Mouse (Mus musculus) stomach, embryonic 16.5 days (tissue): ENCODE measurements around the gene Itgb6. TPM values are rescaled to one million over a fixed set of nuclear protein-coding genes. Genes with fewer than 3 reads are reported as not detected.

Experiments used
- ATAC-seq: fragments of 200-750 bp; cut with Nextera tagmentation; 2 replicates; pipeline ENCODE4 v1.8.0; 2017; ENCODE audit warnings: moderate number of reproducible peaks, moderate TSS enrichment; ENCODE audit not compliant: insufficient read depth, low FRiP score
- H3K27ac ChIP-seq: fragments of 300-500 bp; sonication (generic); 2 replicates; pipeline ENCODE4 v1.5.1; 2014; ENCODE audit warnings: low read length
- H3K27me3 ChIP-seq: fragments of 300-500 bp; sonication (generic); 2 replicates; pipeline ENCODE4 v1.6.1; 2014; ENCODE audit warnings: low read length, control low read depth, mixed read lengths; ENCODE audit not compliant: control insufficient read depth, insufficient read depth
- H3K36me3 ChIP-seq: fragments of 300-500 bp; sonication (generic); 2 replicates; pipeline ENCODE4 v1.6.1; 2014; ENCODE audit warnings: low read length; ENCODE audit not compliant: control insufficient read depth, insufficient read depth
- H3K4me1 ChIP-seq: fragments of 300-500 bp; sonication (generic); 2 replicates; pipeline ENCODE4 v1.6.1; 2014; ENCODE audit warnings: low read length, control low read depth, mixed read lengths; ENCODE audit not compliant: control insufficient read depth, insufficient read depth
- H3K4me2 ChIP-seq: fragments of 300-500 bp; sonication (generic); 2 replicates; pipeline ENCODE4 v1.6.1; 2014; ENCODE audit warnings: low read depth, low read length, mixed read lengths
- H3K4me3 ChIP-seq: fragments of 300-500 bp; sonication (generic); replicated peaks from 2 replicates; pipeline ENCODE4 v1.5.1; 2014; ENCODE audit warnings: mild to moderate bottlenecking, low read length
- H3K9ac ChIP-seq: fragments of 300-500 bp; sonication (generic); 2 replicates; pipeline ENCODE4 v1.6.1; 2014; ENCODE audit warnings: low read length
- H3K9me3 ChIP-seq: fragments of 300-500 bp; sonication (generic); replicated peaks from 2 replicates; pipeline ENCODE4 v1.6.1; 2016; ENCODE audit warnings: low read length, control low read depth; ENCODE audit not compliant: control insufficient read depth
- WGBS: fragments of 180-500 bp; shearing (Covaris S2); extraction: QIAGEN DNeasy Blood & Tissue Kit; methylation state at CpG from one replicate; pipeline ENCODE4 v1.1.7; 2014; 5-methylcytosine and 5-hydroxymethylcytosine counted together
- polyA plus RNA-seq: library from polyadenylated mRNA; unstranded; fragments of >200 nt; fragmentation: Nextera tagmentation; extraction: Ambion mirVana; gene quantifications from 2 replicates; pipeline ENCODE4 v1.2.1, GENCODE M21; 2015

Itgb6 gene
- polyA plus RNA-seq, 1 experiment from 2014 or later: 16.4 TPM

- Histone ChIP-seq H3K27me3 (no peaks in the 10 kb centered on the region), H3K9me3 (no peaks in the 10 kb centered on the region), H3K4me2 (no peak overlapping the region), H3K9ac (no peak overlapping the region), H3K27ac (no peak overlapping the region), H3K4me1 (peaks cover 9% of the 10 kb centered on the region; the same call in 1 of the 2 replicates), H3K4me3 (no peak overlapping the region), H3K36me3 (no peaks in the 10 kb centered on the region)
- no peak for ATAC-seq
- WGBS: 62% methylated on average over 2 of the region's 2 CpGs
Measured at GRCm38 (mm10) chr2:60551673-60552072, 170.8 kb downstream of the Itgb6 start.

GRCm38 (mm10) chr2:60550521-60550920 lies 171.9 kb downstream of the Itgb6 start:
- 93% methylated on average over 8 of the region's 8 CpGs for WGBS
- Histone ChIP-seq H3K9me3 (no peaks in the 10 kb centered on the region), H3K36me3 (no peaks in the 10 kb centered on the region), H3K27ac (no peak overlapping the region), H3K4me2 (no peak overlapping the region), H3K9ac (no peak overlapping the region), H3K4me1 (peaks cover 9% of the 10 kb centered on the region; the same call in 1 of the 2 replicates), H3K27me3 (no peaks in the 10 kb centered on the region), H3K4me3 (no peak overlapping the region)
- no peak for ATAC-seq

- no peak overlapping the region for H3K9ac ChIP-seq
- no peak overlapping the region for H3K4me3 ChIP-seq
- ATAC-seq: no peak
- no peaks in the 10 kb centered on the region for H3K27me3 ChIP-seq
- WGBS: 86% methylated on average over 2 of the region's 2 CpGs
- H3K27ac ChIP-seq: no peak overlapping the region
- H3K4me2 ChIP-seq: no peak overlapping the region
- H3K36me3 ChIP-seq: no peaks in the 10 kb centered on the region
- no peaks in the 10 kb centered on the region for H3K9me3 ChIP-seq
- peaks cover 12% of the 10 kb centered on the region; the same call in 1 of the 2 replicates for H3K4me1 ChIP-seq
Measured at GRCm38 (mm10) chr2:60549851-60550250, 172.6 kb downstream of the Itgb6 start.

Other genes starting within 250 kb of the Itgb6 start
- gene Pla2r1, start 169.3 kb downstream of the Itgb6 start, polyA plus RNA-seq: 3.2 and 3.3 TPM in 2 replicates
- gene Rbms1, start 240.5 kb upstream of the Itgb6 start, polyA plus RNA-seq: 110 and 126 TPM in 2 replicates